Mouse (Mus musculus) G1E (cell line): ENCODE measurements around the gene Gm45713. TPM values are rescaled to one million over a fixed set of nuclear protein-coding genes. Genes with fewer than 3 reads are reported as not detected.

Source experiments
- ATAC-seq: 2 replicates; pipeline ENCODE4 v1.8.0; 2016; ENCODE audit warnings: mild to moderate bottlenecking; ENCODE audit not compliant: insufficient number of reproducible peaks, poor library complexity, low FRiP score, severe bottlenecking; ENCODE audit errors: extremely low read depth
- DNase-seq: peaks from one replicate; pipeline ENCODE4 v3.0.0; 2012; ENCODE audit warnings: low spot score
- H3K27me3 ChIP-seq: 2 replicates; pipeline ENCODE4 v1.6.1; 2012; ENCODE audit warnings: mild to moderate bottlenecking, low read length, inconsistent platforms; ENCODE audit not compliant: insufficient read depth
- H3K36me3 ChIP-seq: replicated peaks from 2 replicates; pipeline ENCODE3; 2012; ENCODE audit warnings: mild to moderate bottlenecking, inconsistent platforms
- H3K4me1 ChIP-seq: 2 replicates; pipeline ENCODE4 v1.6.1; 2012; ENCODE audit warnings: low read depth, low read length, inconsistent platforms, mixed read lengths; ENCODE audit not compliant: insufficient read depth
- H3K4me3 ChIP-seq: 2 replicates; pipeline ENCODE4 v1.5.1; 2012; ENCODE audit warnings: low read depth, mild to moderate bottlenecking, inconsistent platforms, low read length, moderate library complexity, mixed read lengths
- H3K9me3 ChIP-seq: replicated peaks from 2 replicates; pipeline ENCODE4 v1.6.1; 2012; ENCODE audit warnings: inconsistent platforms
- CTCF ChIP-seq: IDR thresholded peaks from 2 replicates; pipeline ENCODE4 v1.5.1; 2012; ENCODE audit warnings: low read depth, low read length, inconsistent platforms, mixed read lengths
- GATA1 ChIP-seq: IDR thresholded peaks from 2 replicates; pipeline ENCODE4 v1.6.1; 2012; ENCODE audit warnings: borderline replicate concordance, low read length, inconsistent platforms, mixed read lengths
- GATA2 ChIP-seq: IDR thresholded peaks from 2 replicates; pipeline ENCODE4 v1.6.1; 2012; ENCODE audit warnings: low read depth, low read length, inconsistent platforms, borderline replicate concordance
- POLR2AphosphoS5 ChIP-seq: IDR thresholded peaks from 2 replicates; pipeline ENCODE4 v1.6.1; 2012; ENCODE audit warnings: low read depth, low read length, inconsistent platforms; ENCODE audit not compliant: insufficient replicate concordance
- TAL1 ChIP-seq: conservative IDR thresholded peaks from 2 replicates; pipeline ENCODE4 v1.6.1; 2012; ENCODE audit warnings: low read depth, low read length, inconsistent platforms, mixed read lengths
- polyA plus RNA-seq: library from polyadenylated mRNA; stranded (reverse); fragments of >175 nt; gene quantifications from 2 replicates; pipeline ENCODE4 v1.2.3, GENCODE M21; 2012
- total RNA-seq, 2 experiments: library from RNA; stranded (forward) in 1 of 2; stranded (reverse) in 1 of 2; fragments of 200-1000 nt in 1 of 2; fragments of >200 nt in 1 of 2; fragmentation: Nextera tagmentation in 1 of 2; gene quantifications; 2 replicates each; pipeline ENCODE4 v1.2.3; 2014 to 2017

Gene Gm45713
- total and polyA plus RNA-seq, 3 experiments: 0.16 to 1.3 TPM; not detected in 1

DNA sequence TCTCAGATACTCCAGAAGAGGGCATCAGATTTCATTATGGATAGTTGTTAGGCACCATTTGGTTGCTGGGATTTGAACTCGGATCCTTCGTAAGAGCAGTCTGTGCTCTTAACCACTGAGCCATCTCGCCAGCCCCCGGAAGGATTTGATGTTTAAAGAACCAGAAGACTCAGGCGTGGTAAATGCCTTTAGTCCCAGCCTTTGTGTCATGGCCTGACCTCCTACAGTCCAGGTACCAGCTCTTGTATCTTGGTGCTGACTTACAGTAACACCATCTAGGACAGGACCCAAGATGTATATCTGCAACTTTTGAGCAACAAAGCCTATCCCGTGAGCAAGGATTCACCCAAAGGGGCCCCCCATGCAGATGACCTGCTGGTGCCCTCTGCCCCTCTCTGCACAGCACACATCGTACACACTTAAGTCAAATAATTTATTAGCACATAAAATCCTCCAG lies 10.9 kb downstream of the Gm45713 start:
- no peak for DNase-seq
- ATAC-seq: no peak
- H3K36me3 ChIP-seq: peaks cover 73% of the 10 kb centered on the region
- TF ChIP-seq TAL1 (no peak), POLR2AphosphoS5 (no peak), GATA1 (no peak), GATA2 (no peak), CTCF (no peak)
- no peaks in the 10 kb centered on the region for H3K27me3 ChIP-seq
- peaks cover 71% of the 10 kb centered on the region for H3K4me1 ChIP-seq
- H3K4me3 ChIP-seq: peak overlapping the region; percentile 93; the same call in 1 of the 2 replicates
- no peaks in the 10 kb centered on the region for H3K9me3 ChIP-seq

DNA sequence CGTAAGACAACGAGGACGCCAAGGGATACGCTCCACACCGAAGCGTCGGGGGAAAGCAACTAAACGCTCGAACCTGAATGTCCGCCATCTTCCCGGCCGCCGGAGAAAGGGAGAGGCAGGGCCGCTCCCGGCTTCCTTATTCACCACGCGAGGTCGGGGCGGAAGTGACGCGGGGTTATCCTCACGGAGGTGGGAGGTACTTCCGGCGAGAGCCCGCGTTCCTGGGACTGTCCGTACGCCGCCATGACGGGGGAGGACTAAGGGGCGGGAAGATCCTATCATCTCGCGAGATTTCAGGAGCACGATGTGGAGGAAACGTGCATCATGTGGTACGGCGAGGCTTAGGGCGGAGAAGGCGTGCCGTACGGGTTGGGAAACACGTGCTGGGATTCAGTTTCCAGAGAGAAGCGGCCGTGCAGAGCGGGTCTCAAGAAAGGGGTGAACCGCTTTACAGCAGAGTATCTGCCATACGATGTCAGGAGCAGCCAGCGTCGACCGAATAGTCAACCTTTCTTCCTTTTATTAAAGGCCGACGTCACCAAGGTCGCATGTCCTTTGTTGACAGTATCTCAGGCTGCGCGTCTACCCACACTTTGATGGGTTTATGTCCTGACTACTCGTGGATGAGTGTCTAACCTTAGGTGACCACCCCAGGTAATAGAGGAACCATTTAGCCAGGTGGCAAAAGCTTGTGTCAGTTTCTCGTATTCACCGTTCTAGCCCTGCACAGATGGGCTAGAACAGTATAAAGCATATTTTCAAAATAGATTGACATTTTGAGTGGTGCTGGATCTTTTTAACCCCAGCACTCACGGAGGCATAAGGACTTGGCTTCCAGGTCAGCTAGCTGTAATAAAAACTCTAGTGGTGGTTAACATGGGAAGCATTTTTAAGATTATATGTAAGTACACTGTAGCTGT lies 11.5 kb downstream of the Gm45713 start, which contains the start of gene Rps11:
Rps11 (minus strand) TSS at position 216 of the 920 bp plus-strand sequence.
- peak; percentile 66 for ATAC-seq
- H3K4me3 ChIP-seq: peak within 1 kb of the TSS; percentile 93
- no peaks in the 10 kb centered on the region for H3K27me3 ChIP-seq
- peak; percentile 97 for TF ChIP-seq POLR2AphosphoS5
- no peak for TF ChIP-seq TAL1
- no peak for TF ChIP-seq CTCF
- no peak for TF ChIP-seq GATA1
- H3K9me3 ChIP-seq: no peaks in the 10 kb centered on the region
- peaks cover 78% of the 10 kb centered on the region for H3K36me3 ChIP-seq
- peaks cover 71% of the 10 kb centered on the region for H3K4me1 ChIP-seq
- peak; percentile 80 for DNase-seq

DNA sequence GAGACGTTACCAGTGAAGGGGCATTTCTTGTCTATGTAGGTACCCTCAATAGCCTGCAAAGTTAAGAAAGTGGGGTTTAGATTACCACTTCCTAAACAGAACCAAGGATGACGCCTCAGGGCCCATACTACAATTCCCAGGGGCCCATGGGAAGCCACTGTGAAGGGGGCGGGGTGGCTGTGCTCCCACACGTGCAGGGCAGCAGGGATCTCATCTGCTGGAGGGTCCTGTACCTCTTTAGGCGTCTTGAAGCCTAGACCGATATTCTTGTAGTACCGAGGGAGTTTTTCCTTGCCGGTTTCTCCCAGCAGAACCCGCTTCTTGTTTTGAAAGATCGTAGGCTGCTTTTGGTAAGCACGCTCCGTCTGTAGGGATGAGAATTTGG lies 12.9 kb downstream of the Gm45713 start:
- Histone ChIP-seq H3K9me3 (no peaks in the 10 kb centered on the region), H3K27me3 (no peaks in the 10 kb centered on the region), H3K36me3 (peaks cover 88% of the 10 kb centered on the region), H3K4me1 (peaks cover 78% of the 10 kb centered on the region), H3K4me3 (peak overlapping the region; percentile 92)
- no peak for ATAC-seq
- TF ChIP-seq TAL1: no peak
- no peak for TF ChIP-seq GATA1
- no peak for TF ChIP-seq POLR2AphosphoS5
- no peak for TF ChIP-seq GATA2
- no peak for TF ChIP-seq CTCF
- DNase-seq: peak; percentile 56

DNA sequence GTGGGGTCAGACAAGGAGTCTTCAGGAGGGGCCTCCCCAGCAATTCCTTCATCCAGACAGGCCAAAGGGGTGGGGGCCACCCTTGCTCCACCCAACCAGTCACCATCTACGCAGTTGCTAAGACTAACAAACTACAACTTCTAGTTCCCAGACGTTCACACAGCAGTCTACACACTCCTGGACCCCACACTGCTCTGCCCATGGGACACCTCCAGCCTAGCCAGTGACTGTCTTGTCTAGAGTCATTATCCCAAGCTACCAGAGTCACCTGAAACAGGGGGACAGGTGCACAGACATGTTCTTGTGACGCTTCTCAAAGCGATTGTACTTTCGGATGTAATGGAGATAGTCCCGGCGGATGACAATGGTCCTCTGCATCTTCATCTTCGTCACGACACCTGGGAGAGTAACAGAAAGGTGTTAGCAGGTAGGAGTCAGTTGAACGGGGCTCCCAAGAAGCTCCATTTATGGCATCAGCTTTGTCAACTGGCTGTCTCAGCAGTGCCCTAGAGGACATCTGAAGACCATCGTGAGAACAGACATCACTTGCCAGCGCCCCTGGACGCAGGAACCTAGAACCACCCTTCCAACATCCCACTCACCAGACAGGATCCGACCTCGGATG lies 13.4 kb downstream of the Gm45713 start:
- Histone ChIP-seq H3K9me3 (no peaks in the 10 kb centered on the region), H3K36me3 (peaks cover 90% of the 10 kb centered on the region), H3K4me1 (peaks cover 83% of the 10 kb centered on the region), H3K4me3 (peak overlapping the region; percentile 92), H3K27me3 (no peaks in the 10 kb centered on the region)
- TF ChIP-seq GATA1 (no peak), TAL1 (no peak), CTCF (no peak), GATA2 (no peak), POLR2AphosphoS5 (no peak)
- DNase-seq (no peak), ATAC-seq (no peak)

DNA sequence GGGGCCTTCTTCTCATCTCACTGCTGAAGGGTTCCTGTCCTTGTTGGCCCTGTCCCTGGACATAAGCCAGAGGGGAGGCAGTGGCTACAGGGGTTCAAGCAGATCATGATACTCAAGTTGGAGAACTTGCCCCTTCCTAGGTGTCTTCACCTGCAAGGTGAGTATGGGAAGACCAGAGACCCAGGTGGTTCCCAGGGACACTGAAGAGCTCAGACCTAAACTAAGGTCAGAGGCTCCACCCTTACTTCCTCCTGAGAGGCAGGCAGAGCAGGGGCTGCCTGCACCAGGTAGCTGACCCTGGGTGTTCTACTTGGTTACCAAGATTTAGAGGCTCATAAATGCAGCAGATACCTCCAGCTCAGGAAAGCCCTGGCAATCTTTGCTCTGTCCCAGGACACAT lies 14.1 kb downstream of the Gm45713 start:
- Histone ChIP-seq H3K27me3 (no peaks in the 10 kb centered on the region), H3K4me3 (peak overlapping the region; percentile 92; the same call in 1 of the 2 replicates), H3K4me1 (peaks cover 85% of the 10 kb centered on the region), H3K36me3 (peaks cover 88% of the 10 kb centered on the region), H3K9me3 (no peaks in the 10 kb centered on the region)
- DNase-seq (no peak), ATAC-seq (no peak)
- TF ChIP-seq POLR2AphosphoS5: no peak
- no peak for TF ChIP-seq GATA1
- no peak for TF ChIP-seq TAL1
- TF ChIP-seq CTCF: no peak
- TF ChIP-seq GATA2: no peak

DNA sequence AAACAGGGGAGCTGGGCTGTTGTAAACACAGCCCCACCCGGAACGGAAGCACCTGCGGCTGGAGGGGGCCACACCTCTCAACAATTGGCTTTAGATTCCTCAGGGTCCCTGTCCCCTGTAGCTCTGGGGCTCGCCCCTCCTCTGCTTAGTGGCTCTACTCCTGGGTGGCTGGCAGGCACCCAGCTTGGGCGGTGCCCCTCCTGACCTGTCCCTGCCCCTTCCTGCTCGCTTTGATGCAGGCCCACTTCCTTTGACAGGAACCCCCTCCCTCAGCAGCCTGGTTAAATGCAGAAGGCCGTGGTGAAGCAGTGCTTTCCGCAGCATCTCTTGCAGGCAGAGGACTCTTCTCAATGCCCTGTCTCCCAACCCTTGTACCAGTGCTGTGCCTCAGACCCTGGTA lies 14.6 kb downstream of the Gm45713 start:
- H3K4me1 ChIP-seq: peaks cover 80% of the 10 kb centered on the region
- DNase-seq: no peak
- peaks cover 83% of the 10 kb centered on the region for H3K36me3 ChIP-seq
- no peaks in the 10 kb centered on the region for H3K9me3 ChIP-seq
- H3K27me3 ChIP-seq: no peaks in the 10 kb centered on the region
- TF ChIP-seq POLR2AphosphoS5 (no peak), GATA2 (no peak), GATA1 (no peak), CTCF (no peak), TAL1 (no peak)
- no peak for ATAC-seq
- peak overlapping the region; percentile 92; the same call in 1 of the 2 replicates for H3K4me3 ChIP-seq
